ENCODE assay signal across 19 mouse cellular contexts in genomic region chr8:106129997-106130396, GRCm38 (mm10). TPM values are rescaled to one million over a fixed set of nuclear protein-coding genes. Genes with fewer than 3 reads are reported as not detected.
"Had no signal": no experiment of that assay in that cellular context is flagged by ENCODE, and none has a peak within 500 bp of the region (broad histone marks: within the 10 kb centered on the region; RNA-seq: fewer than 3 reads in every experiment).

No protein-coding gene starts in this region.

- H3K9me3 ChIP-seq: heart, embryonic 13.5 days; heart, embryonic 15.5 days; hindbrain, embryonic 10.5 days; hindbrain, embryonic 12.5 days; intestine, embryonic 15.5 days; limb, embryonic 10.5 days; limb, embryonic 12.5 days; liver, embryonic 12.5 days had no signal

- H3K4me1 ChIP-seq: heart, embryonic 15.5 days; hindbrain, embryonic 12.5 days had no signal

- H3K4me3 ChIP-seq: gastrocnemius, adult 2 months; heart, adult 2 months; heart, embryonic 13.5 days; heart, embryonic 15.5 days; hindbrain, embryonic 10.5 days; hindbrain, embryonic 12.5 days; intestine, embryonic 15.5 days; layer of hippocampus, adult 2 months; left cerebral cortex, adult 2 months; limb, embryonic 10.5 days; limb, embryonic 12.5 days; liver, embryonic 12.5 days had no signal

- H3K9ac ChIP-seq: heart, embryonic 13.5 days; heart, embryonic 15.5 days; hindbrain, embryonic 12.5 days; hindbrain, embryonic 14.5 days; intestine, embryonic 15.5 days; limb, embryonic 12.5 days; liver, embryonic 12.5 days; liver, embryonic 14.5 days had no signal

- DNase-seq: gastrocnemius, adult 2 months; heart, adult 2 months; heart, postnatal 4 days; kidney, adult 18-20 months; kidney, postnatal 10 days; kidney, postnatal 4 days had no signal

- H3K27ac ChIP-seq: gastrocnemius, adult 2 months; heart, adult 2 months; heart, embryonic 13.5 days; heart, embryonic 15.5 days; hindbrain, embryonic 10.5 days; hindbrain, embryonic 12.5 days; hindbrain, embryonic 14.5 days; intestine, embryonic 15.5 days; layer of hippocampus, adult 2 months; left cerebral cortex, adult 2 months; limb, embryonic 10.5 days; limb, embryonic 12.5 days; liver, embryonic 12.5 days; liver, embryonic 14.5 days had no signal

RNA-seq across cellular contexts. Expression of gene Esrp2, which starts 6.8 kb away (rescaled TPM):
- total RNA-seq: gastrocnemius, adult 2 months; granulocyte monocyte progenitor cell, adult 5-6 weeks had no signal
